Mouse (Mus musculus) CH12.LX (cell line): ENCODE measurements at regions not wholly inside any gene's neighbourhood (a gene's known extent, or its start where the extent isn't known, plus 50 kb on each side); places are given as distances from the start of the nearest gene placed in this dataset.

Source experiments
- CHD2 ChIP-seq: IDR thresholded peaks from 2 replicates; pipeline ENCODE4 v1.6.1; 2011; ENCODE audit warnings: low read length, improper control_type of control experiment
- CTCF ChIP-seq, 2 experiments: IDR thresholded peaks in 1 of 2; conservative IDR thresholded peaks in 1 of 2; 2 replicates each; pipeline ENCODE4 v1.5.1; 2011 to 2012; ENCODE audit warnings: low read depth in 2 of 2, low read length in 2 of 2, improper control_type of control experiment in 1 of 2, inconsistent platforms in 1 of 2, mild to moderate bottlenecking in 1 of 2, moderate library complexity in 1 of 2
- KAT2A ChIP-seq: IDR thresholded peaks from 2 replicates; pipeline ENCODE4 v1.6.1; 2012; ENCODE audit warnings: low read length, improper control_type of control experiment, inconsistent platforms; ENCODE audit not compliant: insufficient replicate concordance
- NELFE ChIP-seq: IDR thresholded peaks from 2 replicates; pipeline ENCODE4 v1.6.1; 2011; ENCODE audit warnings: low read depth, low read length, improper control_type of control experiment

DNA sequence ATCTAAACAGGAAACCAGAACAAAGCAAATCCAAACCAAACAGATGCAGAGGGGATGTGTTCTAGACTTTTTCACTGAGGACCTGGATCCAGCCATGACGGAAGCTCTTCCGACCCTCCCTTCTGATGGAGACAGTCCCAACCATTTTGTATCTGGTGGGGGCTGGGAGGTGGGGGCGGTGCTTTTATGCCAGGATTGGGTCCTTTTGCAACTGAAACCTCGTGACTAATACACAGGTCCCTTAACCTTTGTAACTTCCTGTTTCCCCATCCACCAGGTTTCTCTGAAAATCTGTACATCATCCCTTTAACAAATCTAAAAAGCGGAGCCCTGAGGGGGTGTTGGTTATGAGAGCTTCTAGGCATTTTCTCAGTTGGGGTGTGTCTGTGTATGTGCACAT is 130.9 kb downstream of the 2410131K14Rik start:
- TF ChIP-seq NELFE: no peak
- no peak for TF ChIP-seq CTCF (conservative IDR thresholded peaks at IDR 0.05 in 1 of 2, IDR thresholded peaks at IDR 0.05 in 1 of 2; ENCODE audit: low read depth in 2 of 2, low read length in 2 of 2)
- TF ChIP-seq KAT2A: no peak
- TF ChIP-seq CHD2: peak; percentile 87
